Mouse (Mus musculus) limb, embryonic 11.5 days (tissue): ENCODE measurements around the gene Gm49380. TPM values are rescaled to one million over a fixed set of nuclear protein-coding genes. Genes with fewer than 3 reads are reported as not detected.

Experiments used
- ATAC-seq: fragments of 200-750 bp; cut with Nextera tagmentation; 2 replicates; pipeline ENCODE4 v1.8.0; 2017; ENCODE audit warnings: low read depth; ENCODE audit not compliant: insufficient number of reproducible peaks, low FRiP score, low TSS enrichment
- DNase-seq: peaks from one replicate; pipeline ENCODE4 v3.0.0-alpha.2; 2015; ENCODE audit warnings: low spot score
- H3K27ac ChIP-seq: fragments of 300-500 bp; sonication (generic); replicated peaks from 2 replicates; pipeline ENCODE4 v1.5.1; 2014; ENCODE audit warnings: low read depth, mild to moderate bottlenecking, low read length
- H3K27me3 ChIP-seq: fragments of 300-500 bp; sonication (generic); 2 replicates; pipeline ENCODE4 v1.6.1; 2014; ENCODE audit warnings: mild to moderate bottlenecking, low read length, mixed read lengths; ENCODE audit not compliant: control insufficient read depth, insufficient read depth
- H3K36me3 ChIP-seq: fragments of 300-500 bp; sonication (generic); 2 replicates; pipeline ENCODE4 v1.6.1; 2014; ENCODE audit warnings: mild to moderate bottlenecking, low read length, moderate library complexity, mixed read lengths; ENCODE audit not compliant: control insufficient read depth, insufficient read depth
- H3K4me1 ChIP-seq: fragments of 300-500 bp; sonication (generic); 2 replicates; pipeline ENCODE4 v1.6.1; 2014; ENCODE audit warnings: low read length, mixed read lengths; ENCODE audit not compliant: control insufficient read depth, insufficient read depth
- H3K4me2 ChIP-seq: fragments of 300-500 bp; sonication (generic); 2 replicates; pipeline ENCODE4 v1.6.1; 2014; ENCODE audit warnings: low read depth, mild to moderate bottlenecking, moderate library complexity; ENCODE audit not compliant: severe bottlenecking
- H3K4me3 ChIP-seq: fragments of 300-500 bp; sonication (generic); 2 replicates; pipeline ENCODE4 v1.5.1; 2014; ENCODE audit warnings: low read depth, low read length
- H3K9ac ChIP-seq: fragments of 300-500 bp; sonication (generic); 2 replicates; pipeline ENCODE4 v1.6.1; 2014; ENCODE audit warnings: mild to moderate bottlenecking, low read length
- H3K9me3 ChIP-seq: fragments of 300-500 bp; sonication (generic); 2 replicates; pipeline ENCODE4 v1.6.1; 2016; ENCODE audit warnings: low read length; ENCODE audit not compliant: control insufficient read depth
- WGBS: fragments of 180-500 bp; shearing (Covaris S2); extraction: QIAGEN DNeasy Blood & Tissue Kit; methylation state at CpG from one replicate; pipeline ENCODE4 v1.1.7; 2014; 5-methylcytosine and 5-hydroxymethylcytosine counted together
- polyA plus RNA-seq: library from polyadenylated mRNA; unstranded; fragments of >200 nt; fragmentation: Nextera tagmentation; extraction: Ambion mirVana; gene quantifications from 2 replicates; pipeline ENCODE4 v1.2.1, GENCODE M21; 2014

Gene Gm49380
- polyA plus RNA-seq, 1 experiment from 2014 or later: not detected

DNA sequence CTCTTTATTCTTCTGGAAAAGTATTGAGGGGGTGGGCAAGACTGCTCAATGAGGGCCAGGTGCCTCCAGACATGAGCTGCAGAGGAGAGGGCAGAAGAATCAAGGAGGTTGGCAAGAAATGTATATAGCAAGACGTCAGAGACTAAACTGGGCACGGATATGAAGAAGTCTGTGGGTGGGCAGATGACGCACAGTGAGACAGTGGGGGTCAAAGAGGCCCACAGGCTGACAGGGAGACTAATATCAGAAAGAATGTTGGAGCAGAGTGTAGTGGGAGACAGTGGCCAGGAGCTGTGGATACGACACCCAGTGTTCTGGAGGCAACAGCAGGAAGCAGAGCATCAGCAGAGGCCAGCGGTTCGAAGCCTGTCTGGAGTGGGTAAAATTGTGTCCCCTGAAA is 54.7 kb downstream of the Gm49380 start:
- no peaks in the 10 kb centered on the region for H3K9me3 ChIP-seq
- H3K4me3 ChIP-seq: no peak overlapping the region
- H3K27me3 ChIP-seq: no peaks in the 10 kb centered on the region
- H3K4me1 ChIP-seq: no peaks in the 10 kb centered on the region
- no peak overlapping the region for H3K4me2 ChIP-seq
- no peak for ATAC-seq
- no peak overlapping the region for H3K9ac ChIP-seq
- 84% methylated on average over 6 of the region's 6 CpGs for WGBS
- no peak overlapping the region for H3K27ac ChIP-seq
- H3K36me3 ChIP-seq: no peaks in the 10 kb centered on the region
- DNase-seq: no peak

DNA sequence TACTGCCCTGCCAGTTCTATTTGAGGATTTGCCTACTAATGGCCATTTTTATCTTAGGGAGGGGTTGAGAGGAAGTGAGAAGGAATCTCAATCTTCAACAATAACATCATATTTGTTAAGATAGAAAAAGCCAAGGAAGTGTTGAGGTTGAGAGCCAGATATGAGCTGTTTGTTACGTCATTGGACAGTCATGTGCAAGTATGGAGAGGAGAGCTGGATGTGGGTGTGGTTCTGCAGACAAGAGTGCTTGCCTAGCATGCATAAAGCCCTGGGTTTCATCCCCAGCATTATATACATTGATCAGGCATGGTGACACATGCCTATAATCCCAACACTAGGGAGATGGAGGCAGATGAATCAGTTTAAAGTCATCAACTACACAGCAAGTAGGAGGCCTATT is 59.4 kb downstream of the Gm49380 start:
- no peaks in the 10 kb centered on the region for H3K27me3 ChIP-seq
- no peaks in the 10 kb centered on the region for H3K4me1 ChIP-seq
- H3K9me3 ChIP-seq: no peaks in the 10 kb centered on the region
- H3K4me2 ChIP-seq: no peak overlapping the region
- DNase-seq (no peak), ATAC-seq (no peak)
- WGBS: 81% methylated on average over 1 of the region's 1 CpGs
- H3K27ac ChIP-seq: no peak overlapping the region
- no peak overlapping the region for H3K4me3 ChIP-seq
- H3K36me3 ChIP-seq: no peaks in the 10 kb centered on the region
- no peak overlapping the region for H3K9ac ChIP-seq

- no peak overlapping the region for H3K4me2 ChIP-seq
- H3K9ac ChIP-seq: no peak overlapping the region
- ATAC-seq (no peak), DNase-seq (no peak)
- H3K4me1 ChIP-seq: no peaks in the 10 kb centered on the region
- 51% methylated on average over 3 of the region's 3 CpGs for WGBS
- no peak overlapping the region for H3K4me3 ChIP-seq
- no peaks in the 10 kb centered on the region for H3K27me3 ChIP-seq
- no peak overlapping the region for H3K27ac ChIP-seq
- no peaks in the 10 kb centered on the region for H3K9me3 ChIP-seq
- no peaks in the 10 kb centered on the region for H3K36me3 ChIP-seq
Observed at GRCm38 (mm10) chr9:44052855-44053254, 60.4 kb downstream of the Gm49380 start.

- WGBS: 89% methylated on average over 8 of the region's 8 CpGs
- Histone ChIP-seq H3K27me3 (peaks cover 9% of the 10 kb centered on the region), H3K4me3 (no peak overlapping the region), H3K36me3 (no peaks in the 10 kb centered on the region), H3K4me2 (no peak overlapping the region), H3K9me3 (no peaks in the 10 kb centered on the region), H3K4me1 (no peaks in the 10 kb centered on the region; the same call in 1 of the 2 replicates), H3K9ac (no peak overlapping the region), H3K27ac (no peak overlapping the region)
- no peak for ATAC-seq
- no peak for DNase-seq
Observed at GRCm38 (mm10) chr9:44049381-44050165, 63.7 kb downstream of the Gm49380 start.

DNA sequence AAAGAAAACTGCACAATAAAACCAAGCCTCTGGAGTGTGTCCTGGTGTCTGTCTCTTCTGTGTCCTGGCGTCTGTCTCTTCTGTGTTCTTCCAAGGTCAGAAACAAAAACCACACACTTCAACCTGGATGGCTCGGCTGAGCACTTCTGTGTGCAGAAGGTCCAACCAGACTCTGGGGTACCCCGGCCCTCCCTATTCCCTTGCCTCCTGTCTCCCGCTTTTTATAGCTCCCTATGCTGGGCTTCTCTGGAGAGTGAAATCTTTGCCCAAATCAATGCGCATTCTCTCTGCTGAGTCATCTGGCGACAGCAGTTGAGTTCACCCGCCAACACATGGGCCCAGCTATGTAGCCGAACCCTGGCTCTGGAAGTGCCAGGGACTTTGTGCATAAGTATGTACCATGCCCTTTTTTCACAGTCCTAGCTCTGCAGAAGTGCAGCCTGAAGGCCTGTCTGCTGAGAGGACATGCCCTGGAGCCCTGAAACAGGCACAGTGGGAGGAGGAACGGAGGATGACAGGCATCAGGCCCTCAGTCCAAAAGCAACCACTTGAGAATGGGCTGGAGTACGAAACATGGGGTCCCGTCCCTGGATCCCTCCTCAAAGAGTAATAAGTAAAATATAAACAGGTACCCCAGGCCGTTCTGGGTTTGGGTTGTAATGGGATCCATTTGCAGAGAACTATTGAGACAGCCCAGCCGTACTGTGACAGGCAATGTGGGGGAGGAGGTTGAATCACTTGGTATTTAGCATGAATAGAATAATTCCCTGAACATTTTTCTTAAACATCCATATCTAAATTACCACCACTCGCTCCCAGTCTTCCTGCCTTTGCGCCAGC is 64.5 kb downstream of the Gm49380 start:
- no peaks in the 10 kb centered on the region for H3K9me3 ChIP-seq
- ATAC-seq: no peak
- H3K4me1 ChIP-seq: peaks cover 2% of the 10 kb centered on the region; the same call in 1 of the 2 replicates
- no peaks in the 10 kb centered on the region for H3K36me3 ChIP-seq
- no peak overlapping the region for H3K4me3 ChIP-seq
- peaks cover 17% of the 10 kb centered on the region for H3K27me3 ChIP-seq
- H3K4me2 ChIP-seq: no peak overlapping the region
- no peak overlapping the region for H3K9ac ChIP-seq
- 73% methylated on average over 15 of the region's 15 CpGs for WGBS
- no peak for DNase-seq
- H3K27ac ChIP-seq: no peak overlapping the region

DNA sequence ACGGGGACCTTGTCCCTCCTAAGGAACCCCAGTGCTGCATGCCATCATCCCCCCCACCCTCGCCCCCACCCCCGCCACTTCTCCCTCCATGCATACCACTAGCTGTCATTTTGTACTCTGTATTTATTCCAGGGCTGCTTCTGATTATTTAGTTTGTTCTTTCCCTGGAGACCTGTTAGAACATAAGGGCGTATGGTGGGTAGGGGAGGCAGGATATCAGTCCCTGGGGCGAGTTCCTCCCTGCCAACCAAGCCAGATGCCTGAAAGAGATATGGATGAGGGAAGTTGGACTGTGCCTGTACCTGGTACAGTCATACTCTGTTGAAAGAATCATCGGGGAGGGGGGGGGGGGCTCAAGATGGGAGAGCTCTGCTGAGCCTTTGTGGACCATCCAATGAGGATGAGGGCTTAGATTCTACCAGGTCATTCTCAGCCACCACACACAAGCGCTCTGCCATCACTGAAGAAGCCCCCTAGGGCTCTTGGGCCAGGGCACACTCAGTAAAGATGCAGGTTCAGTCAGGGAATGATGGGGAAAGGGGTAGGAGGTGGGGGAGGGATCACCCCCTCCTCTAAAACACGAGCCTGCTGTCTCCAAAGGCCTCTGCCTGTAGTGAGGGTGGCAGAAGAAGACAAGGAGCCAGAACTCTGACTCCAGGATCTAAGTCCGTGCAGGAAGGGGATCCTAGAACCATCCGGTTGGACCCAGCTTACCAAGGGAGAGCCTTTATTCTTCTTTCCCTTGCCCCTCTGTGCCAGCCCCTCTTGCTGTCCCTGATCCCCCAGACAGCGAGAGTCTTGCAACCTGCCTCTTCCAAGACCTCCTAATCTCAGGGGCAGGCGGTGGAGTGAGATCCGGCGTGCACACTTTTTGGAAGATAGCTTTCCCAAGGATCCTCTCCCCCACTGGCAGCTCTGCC is 65.5 kb downstream of the Gm49380 start:
- Histone ChIP-seq H3K4me1 (peaks cover 4% of the 10 kb centered on the region; the same call in 1 of the 2 replicates), H3K27me3 (peaks cover 25% of the 10 kb centered on the region), H3K4me3 (no peak overlapping the region), H3K27ac (no peak overlapping the region), H3K4me2 (no peak overlapping the region), H3K9me3 (no peaks in the 10 kb centered on the region), H3K36me3 (no peaks in the 10 kb centered on the region), H3K9ac (no peak overlapping the region)
- DNase-seq: no peak
- WGBS: 79% methylated on average over 14 of the region's 14 CpGs
- no peak for ATAC-seq

GRCm38 (mm10) chr9:44047071-44047470 is 66.2 kb downstream of the Gm49380 start:
- Histone ChIP-seq H3K27ac (no peak overlapping the region), H3K27me3 (peaks cover 29% of the 10 kb centered on the region), H3K4me2 (no peak overlapping the region), H3K36me3 (no peaks in the 10 kb centered on the region), H3K4me3 (no peak overlapping the region), H3K9me3 (no peaks in the 10 kb centered on the region), H3K4me1 (peaks cover 4% of the 10 kb centered on the region; the same call in 1 of the 2 replicates), H3K9ac (no peak overlapping the region; the same call in 1 of the 2 replicates)
- ATAC-seq: no peak
- DNase-seq: no peak
- 58% methylated on average over 6 of the region's 6 CpGs for WGBS

GRCm38 (mm10) chr9:44046426-44046825 is 66.9 kb downstream of the Gm49380 start:
- Histone ChIP-seq H3K27me3 (peaks cover 29% of the 10 kb centered on the region), H3K4me1 (peaks cover 4% of the 10 kb centered on the region; the same call in 1 of the 2 replicates), H3K9ac (no peak overlapping the region), H3K36me3 (no peaks in the 10 kb centered on the region), H3K9me3 (no peaks in the 10 kb centered on the region), H3K4me2 (no peak overlapping the region), H3K27ac (no peak overlapping the region), H3K4me3 (no peak overlapping the region)
- ATAC-seq (no peak), DNase-seq (no peak)
- WGBS: 88% methylated on average over 12 of the region's 12 CpGs
